Mouse (Mus musculus): ENCODE results near the gene Ltc4s.

DNA sequence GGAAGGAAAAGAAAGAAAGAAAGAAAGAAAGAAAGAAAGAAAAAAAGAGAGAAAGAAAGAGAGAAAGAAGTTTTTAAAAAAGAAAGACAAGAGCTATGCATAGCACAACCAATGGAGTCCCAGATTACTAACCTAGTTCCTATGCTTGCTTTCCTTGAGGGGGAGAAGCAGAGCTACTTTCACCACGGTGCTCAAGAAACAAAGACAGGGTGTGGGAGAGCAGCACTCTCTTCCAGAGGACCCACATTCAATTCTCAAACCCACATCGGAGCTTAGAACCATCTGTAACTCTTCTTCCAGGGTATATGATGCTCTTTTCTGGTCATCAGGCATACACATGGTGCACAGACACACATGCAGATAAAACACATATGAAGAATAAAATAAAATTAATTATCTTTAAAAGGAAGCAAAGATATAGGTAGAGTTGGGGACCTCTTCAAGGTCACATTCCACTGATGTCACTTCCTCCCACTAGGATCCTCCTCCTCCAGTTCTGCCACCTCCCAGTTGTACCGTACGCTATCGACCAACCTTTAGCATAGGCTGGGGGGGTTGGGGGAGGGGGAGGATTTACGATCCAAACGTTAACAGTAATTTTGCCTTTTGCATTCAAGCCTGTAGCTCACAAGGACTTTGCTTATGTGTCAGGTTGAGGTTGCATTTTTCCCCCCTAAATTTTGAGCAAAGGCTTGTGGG is 10.2 kb upstream of the Ltc4s start:
- TF ChIP-seq CTCF (IDR thresholded peaks at IDR 0.05; ENCODE audit: borderline replicate concordance, insufficient read depth, low read depth, low read length) (no peak), POLR2A (IDR thresholded peaks at IDR 0.05; ENCODE audit: borderline replicate concordance, insufficient read depth, low read length) (no peak)

Measured in cerebellum, adult 2 months (tissue).